Mouse (Mus musculus) kidney, postnatal 10 days (tissue): ENCODE measurements around the gene Rundc3a.

ENCODE experiments used
- DNase-seq: peaks from one replicate; pipeline ENCODE4 v3.0.0; 2021; ENCODE audit warnings: mixed read lengths

Gene Rundc3a

GRCm38 (mm10) chr11:102435754-102436470 is 42.7 kb downstream of the Rundc3a start:
- DNase-seq = peak; percentile 75

- no peak for DNase-seq
Measured at GRCm38 (mm10) chr11:102436471-102436790, 43.2 kb downstream of the Rundc3a start.

DNA sequence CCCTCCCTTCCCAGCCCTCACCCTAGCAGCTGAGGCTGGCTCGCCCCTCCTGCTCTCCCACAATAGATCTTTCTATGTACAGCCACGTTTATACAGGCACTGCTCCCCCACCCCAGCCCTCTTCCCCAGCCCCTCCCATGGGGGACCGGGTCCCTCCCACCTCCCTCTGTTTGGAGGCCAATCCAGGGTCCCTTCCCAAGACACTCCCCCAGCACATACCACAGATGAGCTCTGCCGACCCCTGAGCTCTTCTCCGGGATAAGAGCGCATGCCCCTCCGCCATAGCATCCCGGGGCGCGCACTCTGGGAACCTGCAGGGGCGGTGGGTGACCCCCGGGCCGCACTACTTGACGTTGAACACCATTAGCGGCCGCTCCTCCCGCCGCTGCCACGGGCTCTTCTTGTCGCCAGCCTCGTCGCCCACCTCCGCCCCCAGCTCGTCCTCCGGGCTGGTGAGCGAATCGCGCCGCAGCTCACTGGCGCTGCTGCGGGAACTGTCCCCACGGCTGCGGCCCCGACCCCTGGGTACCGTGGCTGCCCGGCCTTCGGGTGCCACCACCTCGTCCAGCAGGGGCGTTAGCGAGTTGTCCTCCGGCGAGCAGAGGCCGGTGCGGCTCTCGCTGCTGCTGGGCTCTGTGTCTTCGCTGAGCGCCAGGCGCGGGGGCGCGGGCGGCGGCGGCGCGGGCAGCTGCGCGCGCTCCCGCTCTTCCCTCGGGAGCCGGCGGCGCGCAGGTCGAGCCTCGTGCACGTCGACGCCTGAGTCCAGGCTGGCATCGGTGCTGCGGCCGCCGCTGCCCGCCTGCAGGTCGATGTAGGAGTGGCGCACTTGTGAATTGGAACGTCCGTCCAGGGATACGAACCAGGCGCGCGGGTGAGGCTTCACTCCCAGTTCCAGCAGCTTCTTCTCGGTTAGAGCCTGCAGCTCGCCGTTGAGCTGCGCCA is 44.2 kb downstream of the Rundc3a start:
- peak; percentile 83 for DNase-seq

DNA sequence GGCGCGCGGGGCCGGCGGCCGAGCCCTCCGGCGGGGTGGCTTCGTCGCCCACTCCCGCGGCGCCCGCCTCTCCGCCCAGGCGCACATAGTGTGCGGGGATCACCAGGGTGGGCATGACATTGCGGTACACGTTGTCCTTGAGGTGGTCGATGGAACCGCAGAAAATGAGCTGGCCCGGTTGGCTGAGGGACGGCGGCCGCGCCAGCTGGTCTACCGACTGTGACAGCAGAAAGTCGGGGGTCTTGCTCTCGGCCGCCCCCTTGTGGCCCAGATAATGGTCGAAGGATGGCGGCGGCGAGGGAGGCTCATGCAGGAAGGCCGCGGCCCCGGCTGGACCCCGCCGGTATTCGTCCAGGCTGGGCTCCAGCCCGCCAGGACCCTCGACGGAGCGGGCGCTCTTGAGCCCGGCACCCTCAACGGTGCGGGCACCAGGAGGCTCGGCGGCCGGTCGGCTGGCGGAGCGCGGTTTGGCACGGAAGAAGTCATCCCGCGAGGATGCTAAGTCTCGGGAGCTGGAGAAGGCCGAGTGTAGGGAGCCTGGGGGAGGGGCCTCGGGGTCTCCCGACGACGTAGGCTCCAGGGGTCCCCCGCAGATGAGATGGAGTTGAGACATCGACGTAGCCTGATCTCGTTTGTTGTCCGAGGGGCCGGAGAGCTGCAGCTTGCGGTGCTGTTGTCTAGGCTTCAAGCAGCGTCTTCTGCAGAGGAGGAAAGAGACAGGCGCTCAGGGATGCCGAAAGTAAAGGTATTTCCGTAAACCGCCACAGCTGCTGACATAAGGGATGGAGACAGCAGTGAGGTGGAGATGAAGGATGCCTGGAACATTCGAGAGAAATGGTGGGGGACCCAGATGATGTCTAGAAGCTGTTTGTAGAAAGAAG is 45.2 kb downstream of the Rundc3a start:
- peak; percentile 94 for DNase-seq

DNA sequence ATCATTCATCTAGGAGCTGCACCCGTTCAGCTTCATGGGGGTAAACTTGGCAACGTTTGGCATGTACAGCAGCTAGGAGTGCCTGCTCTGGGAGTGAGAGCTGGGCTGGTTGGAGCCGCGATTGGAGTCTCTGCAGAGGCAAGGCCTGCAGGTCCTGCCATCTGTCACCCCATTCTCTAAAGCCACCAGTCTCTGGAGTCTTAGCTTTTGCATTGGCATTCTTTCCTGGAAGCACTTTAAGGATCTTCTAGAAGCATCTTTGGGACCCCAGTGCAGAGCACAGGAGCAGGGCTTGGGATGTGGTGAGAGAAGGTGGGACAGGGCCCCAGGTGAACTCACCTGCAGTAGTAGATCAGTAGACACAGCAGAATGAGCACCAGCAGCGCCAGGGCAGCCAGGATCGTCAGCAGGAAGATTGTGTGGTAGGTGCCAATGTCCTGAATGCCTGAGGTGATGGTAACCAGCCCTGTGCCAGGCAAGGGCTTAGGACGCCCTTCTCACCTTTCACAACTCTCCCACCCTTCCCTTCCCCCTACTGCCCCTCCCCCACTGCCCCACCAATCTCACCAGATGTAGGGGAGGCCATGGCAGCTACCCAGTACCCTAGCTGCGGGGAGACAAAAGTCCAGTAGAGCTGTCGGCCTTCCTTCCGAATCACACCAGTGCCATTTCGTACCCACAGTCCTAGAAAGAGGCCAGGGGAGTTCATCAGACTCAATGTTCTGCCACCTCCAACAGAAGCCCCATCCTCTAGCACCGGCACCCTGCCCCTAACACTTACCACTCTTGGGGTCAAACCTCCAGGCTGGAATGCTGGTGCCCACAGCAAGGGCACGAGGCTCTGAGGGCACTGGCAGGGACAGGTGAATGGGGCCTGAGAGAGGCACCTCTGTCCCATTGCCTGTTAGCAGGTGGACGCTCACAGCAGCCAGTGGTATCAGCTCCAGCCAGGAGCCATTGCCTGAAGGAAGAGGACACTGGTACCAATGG is 46.2 kb downstream of the Rundc3a start:
- no peak for DNase-seq

DNA sequence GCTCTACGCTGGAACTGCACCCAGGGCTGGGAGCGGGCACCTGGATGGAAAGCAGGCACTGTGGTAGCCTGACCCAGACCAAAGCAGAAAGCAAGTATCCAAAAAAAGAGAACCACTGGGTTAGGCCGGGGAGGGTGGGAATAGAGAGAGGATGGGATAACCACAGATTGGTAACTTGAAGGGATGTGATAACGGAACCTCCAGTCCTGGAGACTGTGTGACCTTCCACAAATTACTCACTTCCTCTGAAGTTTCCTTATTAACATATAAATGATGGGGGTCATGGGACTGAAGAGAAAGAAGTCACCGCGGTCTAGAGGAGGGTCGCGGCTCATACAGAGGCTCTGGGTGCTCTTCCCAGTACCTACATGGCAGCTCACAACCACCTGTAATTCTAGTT is 47.1 kb downstream of the Rundc3a start:
- DNase-seq = no peak

DNA sequence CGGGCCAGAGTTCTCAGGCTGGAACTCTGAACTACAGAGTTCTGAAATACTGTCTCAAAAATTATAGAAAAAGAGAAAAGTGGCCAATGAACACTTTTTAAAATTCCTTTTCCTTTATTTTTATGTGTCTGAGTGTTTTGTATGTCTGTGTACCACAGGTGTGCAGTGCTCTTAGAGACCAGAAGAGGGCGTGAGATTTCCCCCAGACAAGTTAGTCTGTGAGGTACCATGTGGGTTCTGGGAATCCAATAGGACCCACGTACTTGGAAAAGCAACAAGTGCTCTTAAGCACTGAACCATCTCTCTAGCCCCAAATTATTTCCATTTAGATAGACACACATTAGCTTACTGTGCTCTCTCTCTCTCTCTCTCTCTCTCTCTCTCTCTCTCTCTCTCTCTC is 48.2 kb downstream of the Rundc3a start:
- no peak for DNase-seq

DNA sequence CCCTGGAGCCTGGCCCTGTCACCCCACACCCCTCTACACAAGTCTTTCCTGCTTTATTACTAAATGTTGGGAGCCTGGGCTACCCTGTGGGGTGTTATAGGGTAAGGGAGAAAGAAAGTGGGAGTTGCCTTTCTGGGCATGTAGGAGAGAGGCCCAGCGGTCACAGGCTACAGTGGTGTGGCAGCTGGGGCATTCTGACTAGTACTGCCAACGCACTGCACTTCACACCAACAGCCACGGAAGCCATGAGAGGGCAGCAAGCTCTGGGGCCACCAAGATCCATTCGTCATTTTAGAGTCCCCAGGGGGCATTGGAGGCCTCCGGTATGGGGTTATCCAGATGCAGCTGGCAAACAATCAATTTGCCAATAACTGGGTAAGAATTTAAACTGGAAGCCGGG is 48.9 kb downstream of the Rundc3a start:
- no peak for DNase-seq

DNA sequence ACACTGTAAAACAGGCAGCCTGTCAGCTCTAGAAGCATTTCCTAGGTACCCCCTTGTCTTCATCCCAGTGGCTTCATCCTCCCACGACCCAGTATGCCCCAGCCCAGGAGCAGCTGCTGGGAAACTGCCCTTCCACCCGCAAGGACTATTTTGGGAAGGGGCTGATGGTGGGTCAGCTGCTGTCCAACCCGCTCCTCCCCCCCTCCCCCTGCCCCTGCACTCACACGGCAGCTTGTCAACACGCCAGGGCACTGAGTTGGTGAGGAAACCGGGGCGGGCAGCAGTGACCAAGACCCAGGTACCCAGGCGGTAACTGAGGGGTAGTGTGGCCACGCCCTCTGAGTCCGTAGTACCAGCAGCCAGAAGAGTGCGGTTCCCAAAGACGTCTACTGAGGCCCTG is 50.5 kb downstream of the Rundc3a start:
- peak; percentile 35 for DNase-seq

DNA sequence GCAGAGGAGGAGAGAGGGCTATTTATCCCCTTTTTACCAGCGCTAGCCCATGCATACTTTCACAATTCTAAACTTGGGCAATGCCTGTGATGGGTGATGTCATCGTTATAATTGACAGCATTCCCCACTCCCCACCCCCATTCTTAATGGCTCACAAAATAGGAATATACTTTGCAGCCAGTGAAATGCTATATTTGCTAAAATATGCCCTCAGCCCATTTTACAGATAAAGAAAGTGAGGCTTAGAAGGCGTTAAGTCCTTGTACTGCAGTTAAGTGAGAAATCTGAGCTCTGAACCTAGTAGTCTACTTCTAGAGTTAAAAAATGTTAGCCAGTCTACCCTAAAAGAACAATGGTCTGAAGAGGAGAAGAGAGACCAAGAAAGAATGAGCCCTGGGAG is 51.1 kb downstream of the Rundc3a start:
- no peak for DNase-seq

DNA sequence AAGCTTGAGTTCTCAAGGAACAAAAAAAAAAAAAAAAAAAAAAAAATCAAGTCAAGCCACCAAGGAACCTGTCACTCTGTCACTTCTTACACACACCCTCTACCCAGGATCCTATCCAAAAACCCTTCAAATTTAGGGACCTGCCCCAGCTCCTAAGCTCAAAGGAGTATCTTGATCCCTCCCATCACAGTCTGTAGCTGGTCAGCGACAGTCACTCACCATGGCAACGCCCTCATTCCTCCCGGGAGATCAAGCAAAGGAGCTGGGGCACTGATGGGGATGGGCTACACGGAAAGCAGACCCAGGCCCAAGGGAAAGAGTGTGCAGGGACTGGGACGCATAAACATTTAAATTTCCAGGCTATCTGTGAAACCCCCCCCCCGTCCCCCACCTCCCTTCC is 51.6 kb downstream of the Rundc3a start:
- DNase-seq = no peak

GRCm38 (mm10) chr11:102445264-102445890 is 52.2 kb downstream of the Rundc3a start:
- peak; percentile 59 for DNase-seq

DNA sequence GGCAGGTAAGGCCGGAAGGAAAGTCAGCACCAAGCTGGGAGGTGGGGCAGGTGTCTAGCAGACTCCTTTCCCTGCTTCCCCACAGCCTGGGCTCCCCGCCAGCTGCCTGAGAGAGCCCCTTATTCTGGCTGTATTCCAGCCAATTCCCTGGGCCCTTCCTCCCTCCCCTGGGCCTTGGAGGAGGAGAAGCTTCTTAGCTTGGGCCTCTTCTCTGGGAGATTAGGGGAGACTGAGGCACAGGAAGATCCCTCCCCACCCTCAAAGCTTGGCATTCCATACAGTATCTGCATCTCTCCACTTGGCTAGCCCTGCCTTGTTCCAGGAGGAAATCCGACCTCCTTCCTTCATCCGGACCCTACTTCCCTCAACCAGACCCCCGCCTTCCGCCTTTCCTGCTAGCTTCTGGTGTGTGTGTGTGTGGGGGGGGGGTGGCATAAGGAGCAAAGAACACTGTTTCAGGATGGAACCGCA is 52.7 kb downstream of the Rundc3a start:
- DNase-seq = peak; percentile 85

DNA sequence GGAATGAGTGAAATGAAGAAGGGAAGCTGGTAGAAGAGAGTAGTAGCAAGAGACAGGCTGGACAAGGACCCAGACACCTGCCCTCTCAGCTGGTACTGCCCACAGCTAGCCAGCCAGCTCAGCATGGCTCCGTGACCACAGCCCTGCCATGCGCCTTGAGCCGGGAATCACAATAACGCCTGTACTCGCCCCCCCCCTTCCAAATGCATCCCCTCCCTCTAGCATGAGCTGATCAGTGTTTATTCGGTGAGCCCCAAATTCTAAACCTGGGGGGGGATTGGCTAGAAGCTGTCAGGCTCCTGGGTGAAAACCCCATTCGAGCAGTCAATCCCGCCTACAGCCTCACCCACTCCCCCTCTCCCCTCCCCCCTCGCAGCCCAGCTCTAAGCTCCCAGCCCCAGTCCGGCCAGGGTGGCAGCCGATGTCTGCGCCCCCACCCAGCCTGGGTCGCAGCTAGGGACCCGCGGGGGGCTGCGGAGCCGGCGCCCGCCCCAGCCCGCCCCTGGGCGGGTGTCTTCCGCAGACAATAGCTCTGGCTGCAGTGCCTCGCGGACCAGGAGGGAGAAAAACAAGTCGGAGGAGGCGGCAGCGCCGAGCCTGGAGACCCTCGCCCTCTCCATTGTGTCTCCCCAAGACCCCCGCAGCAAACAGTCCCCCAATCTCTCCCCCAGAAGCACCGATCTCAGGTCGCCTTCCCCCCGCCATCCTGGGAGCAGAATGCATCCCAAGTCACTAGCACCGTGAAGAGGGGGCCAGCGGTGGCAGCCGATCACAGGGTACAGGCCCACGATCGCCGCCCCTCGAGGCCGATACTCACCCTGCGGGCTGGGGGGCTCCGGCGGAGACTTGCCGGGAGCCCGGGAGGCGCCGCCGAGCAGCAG is 53.6 kb downstream of the Rundc3a start:
- peak; percentile 76 for DNase-seq

DNA sequence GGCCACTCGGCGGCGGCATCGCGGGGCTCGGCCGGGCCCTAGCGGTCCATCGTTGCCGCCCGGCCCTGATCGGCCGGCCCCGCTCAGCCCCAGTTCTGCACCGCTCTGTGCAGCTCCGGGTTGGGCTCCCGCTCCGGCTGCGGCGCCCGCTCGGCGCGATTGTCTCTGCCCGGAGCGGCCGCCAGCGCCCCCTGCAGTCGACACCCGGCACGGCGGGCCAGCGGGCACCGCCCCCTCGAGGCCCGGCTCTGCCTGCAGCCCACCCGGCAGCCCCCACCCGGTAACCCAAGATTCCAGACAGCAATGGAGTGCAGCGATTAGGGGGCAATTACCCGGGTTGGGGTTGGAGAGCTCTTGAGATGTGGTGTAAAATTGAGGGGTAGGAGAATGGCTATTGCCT is 54.3 kb downstream of the Rundc3a start, which contains the start of gene Fam171a2:
Fam171a2 (minus strand) TSS at position 186 of the 400 bp plus-strand sequence.
- peak; percentile 91 for DNase-seq

DNA sequence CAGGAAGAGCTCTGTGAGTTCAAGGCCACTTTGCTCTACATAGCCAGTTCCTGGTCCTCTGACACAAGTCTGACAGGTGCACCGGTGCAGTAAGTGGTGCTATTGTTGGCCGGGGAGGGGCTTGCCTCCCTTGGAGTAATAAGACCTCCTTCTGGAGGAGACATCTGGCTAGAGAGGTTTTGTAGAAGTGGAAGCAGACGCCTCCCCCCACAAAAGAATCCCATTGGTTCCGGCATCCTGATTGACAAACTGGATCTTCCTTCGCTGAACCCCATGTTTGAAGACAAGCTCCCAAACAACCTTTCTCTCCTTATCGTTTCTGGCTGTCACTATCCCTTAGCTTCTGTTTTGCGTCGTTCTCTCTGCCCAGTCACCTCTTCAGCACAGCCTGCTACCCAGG is 55.1 kb downstream of the Rundc3a start:
- no peak for DNase-seq

- no peak for DNase-seq
Measured at GRCm38 (mm10) chr11:102449043-102450008, 56.1 kb downstream of the Rundc3a start.
